Mouse (Mus musculus) thymus, postnatal 0 days (tissue): ENCODE data around the gene Cnmd. TPM values are rescaled to one million over a fixed set of nuclear protein-coding genes. Genes with fewer than 3 reads are reported as not detected.
A peak's percentile ranks its signal among the peaks of the same experiment; 100 is the strongest.

ENCODE experiments used
- DNase-seq: peaks from one replicate; pipeline ENCODE4 v3.0.0-alpha.2; 2015; ENCODE audit warnings: low spot score
- polyA plus RNA-seq: library from polyadenylated mRNA; unstranded; fragments of >200 nt; fragmentation: Nextera tagmentation; extraction: Ambion mirVana; gene quantifications from 2 replicates; pipeline ENCODE4 v1.2.1, GENCODE M21; 2015

Cnmd gene
- polyA plus RNA-seq, 1 experiment from 2014 or later, result 11.1 TPM

- DNase-seq, result no peak
Observed at GRCm38 (mm10) chr14:79645378-79645777, 16.6 kb downstream of the Cnmd start.

GRCm38 (mm10) chr14:79642063-79642462 is 19.9 kb downstream of the Cnmd start:
- no peak for DNase-seq

GRCm38 (mm10) chr14:79636814-79637213 is 25.2 kb downstream of the Cnmd start:
- DNase-seq, result no peak

GRCm38 (mm10) chr14:79633196-79633595 is 28.8 kb downstream of the Cnmd start:
- DNase-seq, result no peak

GRCm38 (mm10) chr14:79632330-79632729 is 29.6 kb downstream of the Cnmd start:
- DNase-seq, result no peak

- no peak for DNase-seq
Observed at GRCm38 (mm10) chr14:79621143-79621542, 40.8 kb downstream of the Cnmd start.

- no peak for DNase-seq
Observed at GRCm38 (mm10) chr14:79619802-79620201, 42.2 kb downstream of the Cnmd start.

- DNase-seq, result peak; percentile 6
Observed at GRCm38 (mm10) chr14:79617121-79617828, 44.7 kb downstream of the Cnmd start.

- no peak for DNase-seq
Observed at GRCm38 (mm10) chr14:79608286-79608685, 53.7 kb downstream of the Cnmd start.

GRCm38 (mm10) chr14:79607352-79607751 is 54.6 kb downstream of the Cnmd start:
- DNase-seq, result no peak

GRCm38 (mm10) chr14:79606867-79607266 is 55.1 kb downstream of the Cnmd start:
- DNase-seq, result no peak

GRCm38 (mm10) chr14:79606392-79606791 is 55.6 kb downstream of the Cnmd start:
- DNase-seq, result no peak

- no peak for DNase-seq
Observed at GRCm38 (mm10) chr14:79605881-79606280, 56.1 kb downstream of the Cnmd start.

- no peak for DNase-seq
Observed at GRCm38 (mm10) chr14:79596602-79597001, 65.4 kb downstream of the Cnmd start.

GRCm38 (mm10) chr14:79594069-79594468 is 67.9 kb downstream of the Cnmd start:
- no peak for DNase-seq

GRCm38 (mm10) chr14:79591611-79592010 is 70.4 kb downstream of the Cnmd start:
- no peak for DNase-seq

- DNase-seq, result no peak
Observed at GRCm38 (mm10) chr14:79590916-79591315, 71.1 kb downstream of the Cnmd start.

- DNase-seq, result no peak
Observed at GRCm38 (mm10) chr14:79589401-79589800, 72.6 kb downstream of the Cnmd start.

GRCm38 (mm10) chr14:79588534-79588951 is 73.4 kb downstream of the Cnmd start:
- DNase-seq, result no peak

- no peak for DNase-seq
Observed at GRCm38 (mm10) chr14:79587852-79588229, 74.1 kb downstream of the Cnmd start.
